Mouse (Mus musculus) left cerebral cortex, postnatal 36 days (tissue): ENCODE measurements at regions not wholly inside any gene's neighbourhood (a gene's known extent, or its start where the extent isn't known, plus 50 kb on each side); places are given as distances from the start of the nearest gene placed in this dataset.

Experiments
- DNase-seq, 2 experiments: peaks; one replicate each; pipeline ENCODE4 v3.0.0; 2021 to 2022; ENCODE audit warnings: low spot score in 2 of 2, mixed read lengths in 1 of 2
- intact Hi-C: fragments of 180-260 bp; cut with DNase I; formaldehyde crosslinking; loops from one replicate; pipeline ENCODE4 v1.15.1; 2025

DNA sequence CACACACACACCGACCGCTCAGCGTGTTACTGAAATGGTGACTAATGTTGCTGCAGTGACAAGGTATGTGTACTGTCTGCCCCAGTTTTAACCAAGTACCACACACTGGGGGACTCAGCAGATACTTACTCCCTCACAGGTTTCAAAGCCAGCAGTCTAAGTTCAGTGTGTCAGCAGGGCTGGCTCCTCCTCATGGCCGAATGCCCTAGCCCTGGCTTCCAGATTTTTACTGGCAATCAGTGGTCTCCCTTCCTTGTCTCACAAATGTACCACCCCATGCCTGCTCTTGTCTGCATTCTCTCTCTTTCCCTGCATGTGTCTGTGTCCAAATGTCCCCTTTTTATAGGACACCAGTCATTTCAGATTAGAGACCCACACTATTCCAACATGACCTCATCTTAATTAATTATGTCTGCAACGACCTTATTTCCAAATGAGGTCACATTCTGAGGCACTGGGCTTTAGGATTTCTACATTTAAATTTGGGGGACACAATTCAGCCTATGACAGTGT, 114.7 kb downstream of the Uri1 start:
- intact Hi-C loops = no loop called here
- no peak for DNase-seq

DNA sequence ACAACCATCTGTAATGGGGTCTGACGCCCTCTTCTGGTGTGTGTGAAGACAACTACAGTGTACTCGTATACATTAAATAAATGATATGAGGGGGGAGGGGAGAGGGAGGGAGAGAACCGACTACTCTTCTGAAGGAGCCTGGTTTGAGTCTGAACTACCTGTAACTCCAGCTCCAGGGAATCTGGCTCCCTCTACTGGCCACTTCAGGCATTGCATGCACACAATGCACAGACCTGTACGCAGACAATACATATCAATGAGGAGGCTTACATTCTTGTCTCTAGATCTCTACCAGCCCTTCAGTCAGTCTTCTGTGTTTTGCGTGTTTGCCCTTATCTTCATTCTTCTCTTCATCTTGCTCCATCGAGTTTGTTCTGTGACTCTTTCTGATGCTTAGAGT, 120.4 kb upstream of the Zfp536 start:
- no peak for DNase-seq

DNA sequence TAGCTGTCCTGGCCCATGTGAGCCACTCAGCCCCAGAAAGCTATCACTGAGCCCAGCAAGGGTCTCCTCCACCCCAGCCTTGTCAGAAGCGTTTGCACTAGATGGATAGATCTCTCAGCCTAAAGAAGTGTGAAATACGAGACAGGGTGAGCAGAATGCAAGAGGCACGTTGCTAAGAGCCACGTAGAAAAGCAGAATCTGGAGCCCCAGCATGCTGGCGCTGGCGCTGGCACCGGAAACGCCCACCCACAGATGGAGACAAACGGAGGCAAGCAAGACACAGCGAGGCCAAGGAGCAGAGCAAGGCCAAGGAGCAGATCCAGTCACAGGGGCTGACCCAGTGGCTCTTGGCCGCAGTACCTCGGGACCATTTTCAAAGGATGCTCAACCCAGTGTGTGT, 100.9 kb upstream of the Zfp536 start:
- intact Hi-C loops = no loop called here
- DNase-seq = peak in 1 of 2 experiments; percentile 15

More for the DNA sequence above, 120.4 kb upstream of the Zfp536 start:
- intact Hi-C loops = no loop called here

GRCm38 (mm10) chr7:37870956-37871355, 97.5 kb upstream of the Zfp536 start:
- no peak for DNase-seq
- intact Hi-C loops = no loop called here

DNA sequence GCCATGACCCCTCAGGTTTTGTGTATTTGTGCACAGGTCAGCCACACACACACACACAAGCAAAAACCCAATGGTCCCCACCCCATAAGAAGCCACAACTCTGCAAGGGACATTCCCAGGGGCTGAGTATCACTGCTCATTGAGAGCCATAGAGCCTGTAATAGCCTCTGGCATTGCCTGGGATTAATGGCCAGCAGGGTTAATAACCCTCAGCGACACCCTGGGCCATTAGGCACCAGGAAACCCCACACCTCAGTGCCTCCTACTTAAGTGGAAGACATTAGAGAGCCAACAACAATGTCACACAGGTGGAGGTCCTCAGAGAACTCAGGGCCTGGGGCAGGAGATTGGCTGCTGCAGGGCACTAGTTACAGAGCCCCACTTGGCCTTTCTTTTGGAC, 93.0 kb upstream of the Zfp536 start:
- intact Hi-C loops = no loop called here
- DNase-seq = no peak

DNA sequence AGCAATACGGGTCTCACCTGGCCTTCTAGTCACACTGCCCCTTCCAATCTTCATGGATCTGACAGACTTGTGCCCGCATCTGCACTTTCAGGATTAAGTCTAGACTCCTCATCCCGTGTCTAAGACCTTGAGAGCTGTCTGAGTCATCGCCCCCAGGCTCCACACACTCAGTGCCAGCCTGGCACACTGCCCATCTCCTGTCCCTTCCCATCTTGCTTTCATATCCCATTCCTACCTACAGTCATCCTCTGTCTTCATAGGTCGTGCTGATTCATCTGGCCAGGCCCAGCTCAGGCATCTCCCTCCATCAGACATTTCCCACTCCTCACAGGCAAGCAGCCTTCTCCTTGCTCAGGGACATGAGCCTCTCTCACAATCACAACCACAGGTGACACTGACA, 78.0 kb upstream of the Zfp536 start:
- no peak for DNase-seq
- intact Hi-C loops = no loop called here

GRCm38 (mm10) chr7:37845201-37845600, 71.8 kb upstream of the Zfp536 start:
- DNase-seq = no peak
- intact Hi-C loops = no loop called here

GRCm38 (mm10) chr7:37842000-37842513, 68.6 kb upstream of the Zfp536 start:
- no peak for DNase-seq
- intact Hi-C loops = no loop called here

GRCm38 (mm10) chr7:37841549-37841948, 68.1 kb upstream of the Zfp536 start:
- DNase-seq = no peak
- intact Hi-C loops = no loop called here

- intact Hi-C loops = no loop called here
- no peak for DNase-seq
Measured at GRCm38 (mm10) chr7:37837883-37838282, 64.4 kb upstream of the Zfp536 start.

GRCm38 (mm10) chr7:37837372-37837771, 63.9 kb upstream of the Zfp536 start:
- intact Hi-C loops = no loop called here
- no peak for DNase-seq

DNA sequence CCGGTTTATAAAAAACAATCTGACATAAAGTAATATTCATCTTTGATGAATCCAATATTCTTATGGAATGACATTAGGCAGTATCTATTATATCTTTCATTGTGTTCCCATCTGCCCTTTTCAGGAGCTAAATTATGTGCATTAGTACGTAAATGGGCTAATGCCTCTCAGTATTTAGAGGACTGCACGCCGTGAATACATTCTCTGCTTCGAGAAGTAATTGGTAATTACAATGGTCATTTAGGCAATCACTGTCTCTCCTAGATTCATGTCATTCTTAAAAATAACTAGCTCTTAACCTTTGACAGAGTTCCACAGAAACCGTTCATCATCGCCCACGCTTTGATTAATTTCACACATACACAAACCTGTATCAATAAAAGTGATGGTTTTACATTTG, 60.0 kb upstream of the Zfp536 start:
- intact Hi-C loops = no loop called here
- no peak for DNase-seq

GRCm38 (mm10) chr7:37832322-37832721, 58.9 kb upstream of the Zfp536 start:
- DNase-seq = no peak
- intact Hi-C loops = no loop called here

DNA sequence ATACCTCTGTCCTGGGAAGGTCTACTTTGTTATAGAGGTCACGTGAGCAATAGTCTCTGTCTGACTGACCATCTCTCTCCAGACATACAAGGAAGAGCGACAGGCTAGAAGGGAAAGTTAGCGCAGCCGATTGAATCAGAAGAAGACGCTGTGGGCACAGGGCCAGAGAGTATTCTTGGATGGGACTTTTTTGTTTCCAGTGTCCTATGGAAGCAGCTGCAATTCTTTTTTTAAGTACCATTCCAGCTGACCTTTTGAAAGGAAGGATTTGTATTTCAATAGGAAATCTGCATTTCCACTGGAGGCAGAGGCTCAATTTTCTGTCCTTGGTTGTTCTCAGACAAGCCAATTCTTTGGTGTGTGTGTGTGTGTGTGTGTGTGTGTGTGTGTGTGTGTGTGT, 52.3 kb upstream of the Zfp536 start:
- intact Hi-C loops = no loop called here
- no peak for DNase-seq
